Mouse (Mus musculus): ENCODE data around the gene Proser2.

Gene Proser2

DNA sequence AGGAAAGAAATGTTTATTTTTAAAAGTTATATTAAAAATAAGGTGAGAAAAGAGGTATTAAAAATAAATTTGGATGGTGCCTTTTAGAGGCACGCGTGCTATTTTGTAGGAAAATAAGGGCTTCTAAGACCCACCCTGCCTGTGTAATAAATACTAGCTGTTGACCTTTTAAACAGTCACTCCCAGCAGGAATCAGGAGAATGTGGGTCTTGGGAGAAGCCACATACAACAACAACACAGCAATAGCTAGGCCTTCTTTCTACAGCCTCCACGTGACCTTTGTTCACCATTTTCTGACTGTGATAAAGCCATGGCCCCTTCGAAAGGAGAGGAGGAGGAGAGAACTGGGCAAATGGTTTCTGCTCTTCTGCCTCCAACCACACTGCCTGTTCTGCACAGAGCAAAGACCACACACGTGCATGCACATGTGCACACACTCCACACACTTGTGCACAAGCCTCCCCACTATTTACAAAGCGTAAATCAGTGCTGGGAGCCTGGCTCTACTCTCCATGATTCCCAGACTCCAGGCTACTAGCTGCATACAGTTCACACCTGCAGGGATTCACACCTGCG lies 57.2 kb downstream of the Proser2 start:
- DNase-seq (ENCODE audit: low spot score in 2 of 2) = no peak

DNA sequence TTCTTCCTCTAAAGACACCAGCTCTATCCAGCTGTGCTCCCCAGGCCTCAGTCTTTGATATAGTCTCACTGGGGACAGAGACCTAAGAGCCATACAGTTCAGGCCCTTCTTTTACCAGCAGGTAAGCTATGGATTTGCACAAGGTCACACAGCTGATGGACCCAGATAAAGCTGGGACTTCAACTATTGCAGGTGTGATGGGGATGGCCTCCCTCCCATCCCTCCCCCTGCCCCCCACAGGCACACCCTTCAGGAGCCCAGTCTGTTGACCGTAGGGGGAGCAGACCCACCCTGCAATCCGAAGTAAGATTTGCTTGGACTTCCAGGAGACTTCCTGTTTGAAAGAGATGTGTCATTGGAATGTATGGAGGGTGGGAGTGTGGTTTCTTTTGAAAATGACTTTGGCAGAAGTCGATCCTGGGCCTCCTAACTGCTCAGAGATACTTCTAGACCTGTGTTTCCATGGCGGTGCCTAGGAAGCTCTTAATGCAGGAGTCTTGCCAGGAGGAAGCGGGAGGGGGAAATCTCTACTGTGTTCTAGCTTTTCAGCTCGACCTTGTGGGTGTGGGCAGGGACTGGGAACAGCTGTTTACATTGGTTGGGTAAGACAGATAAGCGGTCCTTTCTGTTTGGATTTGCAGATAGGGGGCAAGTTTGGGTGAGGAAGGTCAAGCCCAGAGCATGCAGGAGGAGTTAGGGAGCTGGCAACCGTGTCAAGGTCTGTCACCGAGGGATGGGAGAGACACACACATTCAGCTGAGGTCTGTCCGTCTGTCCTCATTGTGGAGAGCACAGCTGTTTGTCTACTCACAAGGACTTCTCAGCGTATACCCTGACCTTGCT lies 58.2 kb downstream of the Proser2 start:
- no peak for DNase-seq (ENCODE audit: low spot score in 2 of 2)

DNA sequence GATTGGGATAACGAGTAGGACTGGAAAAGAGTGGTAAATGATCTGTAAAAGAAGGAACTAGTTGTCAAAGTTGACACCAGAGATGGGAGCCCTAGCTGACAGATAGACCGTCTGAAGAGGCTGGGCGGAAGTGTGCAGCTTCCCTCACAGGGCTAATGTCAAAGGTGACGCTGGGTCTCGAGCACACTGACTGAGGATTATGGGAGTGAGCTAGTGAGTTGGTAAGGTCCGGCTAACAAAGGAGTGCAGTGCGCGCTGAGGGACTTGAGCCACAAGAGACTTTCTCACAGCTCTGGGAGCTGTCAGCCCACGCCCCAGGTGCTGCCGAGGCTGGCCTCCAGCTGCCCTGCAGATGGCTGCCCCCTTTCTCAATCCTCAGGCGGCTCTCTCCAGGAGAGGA lies 59.1 kb downstream of the Proser2 start:
- DNase-seq (ENCODE audit: low spot score in 2 of 2) = no peak

DNA sequence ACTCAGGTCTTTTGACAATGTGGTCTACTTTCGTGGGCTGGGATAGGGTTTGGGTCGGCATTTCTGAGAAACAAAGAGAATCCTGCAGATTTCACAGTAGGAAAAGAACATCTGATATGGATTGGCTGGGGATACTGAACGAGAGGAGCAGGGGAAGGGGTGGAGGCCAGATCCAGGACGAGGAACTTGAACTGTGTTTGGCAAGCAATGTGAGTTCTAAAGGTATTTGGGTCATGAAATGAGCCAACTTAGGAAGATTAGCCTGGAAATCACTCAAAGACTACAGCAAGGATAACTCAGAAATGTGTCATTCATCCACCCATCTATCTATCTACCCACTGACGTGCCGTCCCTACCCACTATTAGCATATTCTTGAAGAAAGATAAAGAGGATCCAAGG lies 62.7 kb downstream of the Proser2 start:
- no peak for DNase-seq (ENCODE audit: low spot score in 2 of 2)

DNA sequence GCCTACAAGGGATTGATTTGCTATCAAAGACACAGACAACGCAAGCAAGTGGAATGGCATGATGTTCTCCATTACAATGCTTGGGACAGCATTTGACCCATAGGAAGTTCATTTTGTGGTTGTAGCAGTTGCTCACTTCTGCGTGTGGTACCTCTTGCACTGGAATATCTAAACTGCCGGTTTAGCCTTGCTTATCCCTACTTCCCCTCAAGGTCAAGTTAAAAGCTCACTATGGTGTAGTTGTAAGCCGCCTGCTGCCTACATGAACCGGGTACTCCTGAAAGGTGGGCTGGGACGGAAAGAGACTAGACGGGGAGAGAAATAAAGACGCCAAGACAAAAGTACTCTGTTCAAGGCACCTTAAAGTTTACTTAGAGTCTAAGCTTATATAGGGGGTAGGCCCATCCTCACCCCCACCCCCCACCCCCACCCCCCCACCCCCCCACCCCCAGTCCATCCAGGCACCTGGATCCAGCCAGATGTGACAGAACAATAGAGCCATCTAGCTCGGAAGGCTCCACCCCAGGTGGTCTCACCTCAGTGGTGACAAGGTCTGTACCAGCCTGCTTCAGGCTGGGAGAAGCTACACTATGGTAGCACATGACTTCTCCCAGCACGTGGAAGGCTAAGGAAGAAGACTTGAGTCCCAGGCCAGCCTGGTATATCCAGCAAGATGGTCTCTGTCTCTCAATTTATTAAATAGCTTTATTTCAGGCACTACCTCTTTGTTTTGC lies 69.8 kb downstream of the Proser2 start:
- DNase-seq (ENCODE audit: low spot score in 2 of 2) = no peak

DNA sequence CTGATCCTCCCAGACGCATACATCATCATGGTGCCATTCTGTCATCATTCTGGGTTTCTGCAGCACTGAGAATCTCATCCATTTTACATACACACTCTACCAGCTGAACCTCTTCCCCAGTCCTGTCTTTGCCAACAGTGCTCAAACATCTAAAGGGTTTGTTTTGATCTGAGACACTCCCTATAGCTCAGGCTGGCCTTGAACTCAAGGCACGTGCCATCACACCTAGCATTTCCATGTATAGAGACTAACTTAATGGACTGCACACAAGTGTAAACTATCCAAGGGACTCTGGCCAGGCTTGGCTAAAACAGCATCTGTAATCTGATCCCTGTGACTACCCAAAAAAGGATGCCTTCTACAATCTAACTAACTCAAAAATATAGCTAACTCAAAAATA lies 70.7 kb downstream of the Proser2 start:
- no peak for DNase-seq (ENCODE audit: low spot score in 2 of 2)

DNA sequence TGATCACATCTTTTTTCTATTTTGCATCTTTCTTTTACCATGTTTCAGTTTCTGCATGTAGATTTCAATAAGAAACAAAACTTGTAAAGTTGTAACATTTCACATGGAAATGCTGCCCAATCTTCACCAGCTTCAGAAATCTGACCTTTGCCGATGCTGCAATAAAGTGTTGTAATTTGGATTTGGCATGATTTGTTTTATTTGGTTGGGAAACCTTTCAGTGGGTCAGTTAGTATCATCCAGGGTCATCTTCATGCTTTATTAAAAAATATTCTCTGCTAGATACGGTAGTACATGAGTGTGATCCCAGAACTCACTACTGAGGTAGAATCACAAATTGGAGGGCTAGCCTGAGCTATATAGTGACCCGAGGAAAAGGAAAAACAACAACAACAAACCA lies 73.5 kb downstream of the Proser2 start:
- no peak for DNase-seq (ENCODE audit: low spot score in 2 of 2)

DNA sequence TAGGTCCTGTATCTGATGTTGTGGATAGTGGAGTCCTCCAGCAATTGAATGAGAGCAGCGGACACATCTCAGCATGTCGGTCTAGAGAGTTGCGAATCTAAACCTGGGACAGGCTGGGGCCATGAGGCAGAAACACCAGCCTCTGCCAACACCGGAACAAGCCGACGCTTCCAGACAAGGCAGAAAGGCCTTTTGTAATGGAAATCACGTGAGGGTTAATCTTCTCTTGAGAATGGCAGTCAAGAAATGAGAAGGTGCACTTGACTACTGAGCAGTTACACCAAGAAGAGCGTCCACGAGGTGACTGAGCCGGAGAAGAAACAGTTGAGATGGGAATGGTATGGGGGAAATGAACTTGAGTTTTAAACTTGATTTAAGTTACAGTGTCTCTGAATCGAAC lies 74.5 kb downstream of the Proser2 start:
- no peak for DNase-seq (ENCODE audit: low spot score in 2 of 2)

DNA sequence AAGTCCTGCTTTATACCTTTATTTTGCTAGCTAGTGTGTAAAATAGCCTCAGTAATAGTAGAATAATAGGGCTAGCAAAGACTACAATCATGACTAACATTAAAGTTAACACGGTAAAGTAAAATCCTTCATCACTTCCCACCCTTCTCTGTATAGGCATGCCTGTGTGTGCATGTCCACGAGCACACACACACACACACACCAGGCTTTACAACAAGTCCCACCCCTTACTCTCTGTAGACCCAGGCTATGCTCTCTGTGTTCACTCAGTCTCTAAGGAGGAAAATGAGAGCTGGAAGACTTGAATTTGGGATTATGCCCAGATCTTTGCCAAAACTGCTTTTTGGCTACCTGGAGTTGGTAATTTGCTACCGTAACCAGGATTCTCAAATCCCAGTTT lies 81.0 kb downstream of the Proser2 start:
- no peak for DNase-seq (ENCODE audit: low spot score in 2 of 2)

DNA sequence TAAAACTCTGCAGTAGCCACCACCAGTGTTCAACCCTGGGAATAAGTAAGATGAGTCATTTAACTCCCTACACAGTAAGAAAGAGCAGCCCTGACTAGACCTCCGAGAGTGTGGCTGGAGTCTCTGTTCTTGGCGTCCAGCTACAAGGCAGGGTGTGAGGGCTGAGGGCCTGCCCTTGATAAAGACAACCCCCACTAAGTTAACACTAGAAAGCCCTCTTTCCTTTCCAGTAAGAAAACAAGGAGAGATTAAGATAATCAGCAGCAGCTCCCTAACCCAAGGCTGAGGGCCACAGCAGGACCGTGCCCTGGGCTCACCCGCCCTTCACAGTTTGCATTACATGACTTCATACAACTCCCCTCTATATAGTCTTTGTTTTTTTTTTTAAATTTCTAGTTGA lies 81.4 kb downstream of the Proser2 start:
- peak in 1 of 2 experiments; percentile 44 for DNase-seq (ENCODE audit: low spot score in 2 of 2)

All from spleen, postnatal 4 days (tissue).